Mouse (Mus musculus) spleen, adult 2 months (tissue): ENCODE results near the gene Cd164l2. TPM values are rescaled to one million over a fixed set of nuclear protein-coding genes. Genes with fewer than 3 reads are reported as not detected.

ENCODE experiments used
- DNase-seq, 2 experiments: peaks; one replicate each; pipeline versions ENCODE4 v3.0.0 to v3.0.0-alpha.2; 2012 to 2021; ENCODE audit warnings: low spot score in 2 of 2, low read depth in 1 of 2
- H3K27ac ChIP-seq: fragments of 200-500 bp; 2 replicates; pipeline ENCODE4 v1.5.1; 2012; ENCODE audit warnings: low read length, inconsistent platforms; ENCODE audit not compliant: insufficient read depth
- H3K27me3 ChIP-seq: fragments of 200-500 bp; 2 replicates; pipeline ENCODE4 v1.6.1; 2012; ENCODE audit warnings: mild to moderate bottlenecking, moderate library complexity, low read length, inconsistent platforms; ENCODE audit not compliant: control insufficient read depth, insufficient read depth
- H3K36me3 ChIP-seq: fragments of 200-500 bp; 2 replicates; pipeline ENCODE4 v1.6.1; 2012; ENCODE audit warnings: mild to moderate bottlenecking, low read length, inconsistent platforms; ENCODE audit not compliant: control insufficient read depth, insufficient read depth
- H3K4me1 ChIP-seq: fragments of 200-500 bp; 2 replicates; pipeline ENCODE4 v1.6.1; 2011; ENCODE audit warnings: inconsistent platforms; ENCODE audit not compliant: control insufficient read depth, insufficient read depth, insufficient read length
- H3K4me3 ChIP-seq: fragments of 200-500 bp; 2 replicates; pipeline ENCODE4 v1.5.1; 2011; ENCODE audit warnings: mild to moderate bottlenecking, inconsistent platforms; ENCODE audit not compliant: insufficient read depth, insufficient read length; ENCODE audit errors: extremely low read depth
- CTCF ChIP-seq: fragments of 200-500 bp; IDR thresholded peaks from 2 replicates; pipeline ENCODE4 v1.5.1; 2011; ENCODE audit warnings: mild to moderate bottlenecking, inconsistent platforms; ENCODE audit not compliant: insufficient read depth, insufficient read length, insufficient replicate concordance; ENCODE audit errors: extremely low read depth
- POLR2A ChIP-seq: fragments of 200-500 bp; IDR thresholded peaks from 2 replicates; pipeline ENCODE4 v1.6.1; 2011; ENCODE audit warnings: low read depth, low read length, inconsistent platforms
- WGBS: fragments of 180-500 bp; shearing (Covaris S2); methylation state at CpG from one replicate; pipeline ENCODE4 v1.1.7; 2018; 5-methylcytosine and 5-hydroxymethylcytosine counted together
- polyA plus RNA-seq: library from polyadenylated mRNA; depleted of rRNA; stranded (reverse); fragments of >200 nt; gene quantifications from 2 replicates; pipeline ENCODE4 v1.2.3, GENCODE M21; 2012; rRNA removed

Cd164l2 gene
- polyA plus RNA-seq, 1 experiment, result 0.19 TPM

GRCm38 (mm10) chr4:133269596-133269995 lies 57.7 kb downstream of the Cd164l2 start:
- no peak for DNase-seq
- Histone ChIP-seq H3K4me1 (no peaks in the 10 kb centered on the region), H3K27ac (peak overlapping the region; percentile 46; the same call in 1 of the 2 replicates), H3K36me3 (peaks cover 39% of the 10 kb centered on the region), H3K4me3 (no peak overlapping the region), H3K27me3 (no peaks in the 10 kb centered on the region)
- TF ChIP-seq CTCF, result no peak
- TF ChIP-seq POLR2A, result no peak
- WGBS, result 88% methylated on average over 3 of the region's 3 CpGs

GRCm38 (mm10) chr4:133270929-133271328 lies 59.0 kb downstream of the Cd164l2 start:
- H3K36me3 ChIP-seq, result peaks cover 33% of the 10 kb centered on the region
- no peak overlapping the region for H3K4me3 ChIP-seq
- no peaks in the 10 kb centered on the region for H3K27me3 ChIP-seq
- 89% methylated on average over 9 of the region's 9 CpGs for WGBS
- DNase-seq, result no peak
- no peak overlapping the region for H3K27ac ChIP-seq
- H3K4me1 ChIP-seq, result no peaks in the 10 kb centered on the region
- TF ChIP-seq CTCF, result no peak
- no peak for TF ChIP-seq POLR2A

Other genes with a start within 250 kb of the Cd164l2 start
- 37.5 and 39.9 TPM in 2 replicates for gene Fgr, start 238.0 kb upstream of the Cd164l2 start, polyA plus RNA-seq
- gene Ahdc1, start 200.9 kb upstream of the Cd164l2 start, polyA plus RNA-seq, result 24.3 and 25.1 TPM in 2 replicates
- gene Wasf2, start 81.6 kb upstream of the Cd164l2 start, polyA plus RNA-seq, result 76.2 and 87.6 TPM in 2 replicates
- gene Gpr3, start 405 bp downstream of the Cd164l2 start, polyA plus RNA-seq, result 0.02 TPM in 1 of 2 replicates, not detected in the other
- gene Map3k6, start 28.7 kb downstream of the Cd164l2 start, polyA plus RNA-seq, result 4.0 and 5.8 TPM in 2 replicates
- gene Sytl1, start 51.0 kb downstream of the Cd164l2 start, polyA plus RNA-seq, result 6.8 and 7.1 TPM in 2 replicates
- gene Tmem222, start 65.7 kb downstream of the Cd164l2 start, polyA plus RNA-seq, result 58.0 and 61.0 TPM in 2 replicates
- gene Wdtc1, start 141.3 kb downstream of the Cd164l2 start, polyA plus RNA-seq, result 33.0 and 33.3 TPM in 2 replicates
- 39.4 and 46.9 TPM in 2 replicates for gene Slc9a1, start 157.6 kb downstream of the Cd164l2 start, polyA plus RNA-seq